Mouse (Mus musculus): ENCODE results near the gene Cxcl1. TPM values are rescaled to one million over a fixed set of nuclear protein-coding genes. Genes with fewer than 3 reads are reported as not detected.
A peak's percentile ranks its signal among the peaks of the same experiment; 100 is the strongest.

The Cxcl1 gene
- total and polyA plus RNA-seq, 3 experiments = not detected

- H3K9me3 ChIP-seq (replicated peaks; ENCODE audit: insufficient read depth, low read length) = no peaks in the 10 kb centered on the region
- H3K4me3 ChIP-seq (ENCODE audit: control insufficient read depth in 1 of 2, insufficient read depth in 1 of 2, low read depth in 2 of 2, low read length in 2 of 2) = no peak overlapping the region
- H3K9ac ChIP-seq (ENCODE audit: control insufficient read depth, low read depth, low read length, poor library complexity, severe bottlenecking) = no peak overlapping the region
- no peaks in the 10 kb centered on the region for H3K79me2 ChIP-seq (ENCODE audit: control insufficient read depth, insufficient read depth, low read length, poor library complexity)
- H3K36me3 ChIP-seq (ENCODE audit: control insufficient read depth in 1 of 2, insufficient read depth in 2 of 2, low read length in 2 of 2) = peaks cover 0 to 17% of the 10 kb centered on the region in 2 experiments; a peak in 2 of 4 replicates
- DNase-seq (ENCODE audit: low read depth, low spot score) = no peak
- H3K27me3 ChIP-seq (ENCODE audit: control insufficient read depth in 1 of 2, insufficient read depth in 2 of 2, low read length in 2 of 2) = no peaks in the 10 kb centered on the region
- no peak overlapping the region for H3K27ac ChIP-seq (ENCODE audit: control insufficient read depth, low read depth, low read length)
- TF ChIP-seq CHD2 (IDR thresholded peaks at IDR 0.05; ENCODE audit: low read length) (no peak), ELF1 (IDR thresholded peaks at IDR 0.05; ENCODE audit: low read depth, low read length) (no peak), E2F4 (IDR thresholded peaks at IDR 0.05; ENCODE audit: borderline replicate concordance, low read depth, low read length) (no peak), MYC (IDR thresholded peaks at IDR 0.05; ENCODE audit: low read depth, low read length) (no peak), TBP (IDR thresholded peaks at IDR 0.05; ENCODE audit: low read depth, low read length) (no peak), RAD21 (IDR thresholded peaks at IDR 0.05; ENCODE audit: low read depth, low read length) (no peak), MAZ (IDR thresholded peaks at IDR 0.05; ENCODE audit: low read depth, low read length) (no peak), TAL1 (IDR thresholded peaks at IDR 0.05; ENCODE audit: low read length) (no peak), NRF1 (IDR thresholded peaks at IDR 0.05; ENCODE audit: insufficient read depth, low read depth, low read length, poor library complexity, severe bottlenecking) (no peak), POLR2AphosphoS2 (IDR thresholded peaks at IDR 0.05; ENCODE audit: low read length) (no peak), USF2 (IDR thresholded peaks at IDR 0.05; ENCODE audit: borderline replicate concordance in 1 of 2, insufficient read depth in 1 of 2, low read depth in 1 of 2, low read length in 2 of 2) (no peak), ETS1 (IDR thresholded peaks at IDR 0.05; ENCODE audit: low read depth, low read length) (no peak), ZC3H11A (IDR thresholded peaks at IDR 0.05; ENCODE audit: low read depth, low read length) (no peak), SIN3A (IDR thresholded peaks at IDR 0.05; ENCODE audit: low read length) (no peak), EP300 (IDR thresholded peaks at IDR 0.05; ENCODE audit: low read depth in 1 of 2, low read length in 2 of 2) (no peak), JUND (IDR thresholded peaks at IDR 0.05; ENCODE audit: low read depth, low read length) (no peak), SMC3 (IDR thresholded peaks at IDR 0.05; ENCODE audit: low read depth, low read length) (no peak), NELFE (IDR thresholded peaks at IDR 0.05; ENCODE audit: low read depth, low read length) (no peak), GATA1 (IDR thresholded peaks at IDR 0.05; ENCODE audit: low read depth, low read length) (no peak), USF1 (IDR thresholded peaks at IDR 0.05; ENCODE audit: low read depth, low read length) (no peak)
- peaks cover 4 to 13% of the 10 kb centered on the region in 2 experiments for H3K4me1 ChIP-seq (ENCODE audit: control insufficient read depth in 1 of 2, insufficient read depth in 2 of 2, low read length in 2 of 2)
Measured at GRCm38 (mm10) chr5:90876045-90876444, 15.0 kb upstream of the Cxcl1 start.

- Histone ChIP-seq H3K9me3 (replicated peaks; ENCODE audit: insufficient read depth, low read length) (no peaks in the 10 kb centered on the region), H3K4me1 (ENCODE audit: control insufficient read depth in 1 of 2, insufficient read depth in 2 of 2, low read length in 2 of 2) (peaks cover 4 to 16% of the 10 kb centered on the region in 2 experiments), H3K4me3 (ENCODE audit: control insufficient read depth in 1 of 2, insufficient read depth in 1 of 2, low read depth in 2 of 2, low read length in 2 of 2) (no peak overlapping the region), H3K79me2 (ENCODE audit: control insufficient read depth, insufficient read depth, low read length, poor library complexity) (no peaks in the 10 kb centered on the region), H3K9ac (ENCODE audit: control insufficient read depth, low read depth, low read length, poor library complexity, severe bottlenecking) (no peak overlapping the region), H3K36me3 (ENCODE audit: control insufficient read depth in 1 of 2, insufficient read depth in 2 of 2, low read length in 2 of 2) (peaks cover 0 to 18% of the 10 kb centered on the region in 2 experiments; a peak in 2 of 4 replicates), H3K27ac (ENCODE audit: control insufficient read depth, low read depth, low read length) (no peak overlapping the region), H3K27me3 (ENCODE audit: control insufficient read depth in 1 of 2, insufficient read depth in 2 of 2, low read length in 2 of 2) (no peaks in the 10 kb centered on the region)
- no peak for TF ChIP-seq BHLHE40 (IDR thresholded peaks at IDR 0.05; ENCODE audit: borderline replicate concordance, low read depth, low read length)
- TF ChIP-seq POLR2AphosphoS5 (IDR thresholded peaks at IDR 0.05; ENCODE audit: borderline replicate concordance, low read depth, low read length) = no peak
- TF ChIP-seq EP300 (IDR thresholded peaks at IDR 0.05; ENCODE audit: low read depth in 1 of 2, low read length in 2 of 2) = no peak
- TF ChIP-seq RAD21 (IDR thresholded peaks at IDR 0.05; ENCODE audit: low read depth, low read length) = no peak
- no peak for TF ChIP-seq KAT2A (conservative IDR thresholded peaks at IDR 0.05; ENCODE audit: low read depth, low read length)
- no peak for TF ChIP-seq GABPA (IDR thresholded peaks at IDR 0.05; ENCODE audit: low read depth, low read length)
- TF ChIP-seq MAFK (IDR thresholded peaks at IDR 0.05; ENCODE audit: borderline replicate concordance, low read depth, low read length) = no peak
- TF ChIP-seq USF1 (IDR thresholded peaks at IDR 0.05; ENCODE audit: low read depth, low read length) = no peak
- peak; percentile 13 for DNase-seq (ENCODE audit: low read depth, low spot score)
Measured at GRCm38 (mm10) chr5:90876471-90877172, 14.4 kb upstream of the Cxcl1 start.

All from MEL (cell line).